Mouse (Mus musculus) spleen, adult 2 months (tissue): ENCODE measurements around the gene Krt86.

Source experiments
- CTCF ChIP-seq: fragments of 200-500 bp; IDR thresholded peaks from 2 replicates; pipeline ENCODE4 v1.5.1; 2011; ENCODE audit warnings: mild to moderate bottlenecking, inconsistent platforms; ENCODE audit not compliant: insufficient read depth, insufficient read length, insufficient replicate concordance; ENCODE audit errors: extremely low read depth
- POLR2A ChIP-seq: fragments of 200-500 bp; IDR thresholded peaks from 2 replicates; pipeline ENCODE4 v1.6.1; 2011; ENCODE audit warnings: low read depth, low read length, inconsistent platforms

- TF ChIP-seq CTCF (no peak), POLR2A (no peak)
Observed at GRCm38 (mm10) chr15:101483646-101484045, 10.4 kb downstream of the Krt86 start.
